Mouse (Mus musculus) thymus, adult 2 months (tissue): ENCODE measurements around the gene Acsf3. TPM values are rescaled to one million over a fixed set of nuclear protein-coding genes. Genes with fewer than 3 reads are reported as not detected.

Experiments
- DNase-seq: peaks from one replicate; pipeline ENCODE4 v3.0.0; 2021
- H3K27ac ChIP-seq: fragments of 200-500 bp; 2 replicates; pipeline ENCODE4 v1.5.1; 2012; ENCODE audit warnings: low read length, control low read depth; ENCODE audit not compliant: control insufficient read depth, insufficient read depth
- H3K27me3 ChIP-seq: fragments of 200-500 bp; 2 replicates; pipeline ENCODE4 v1.6.1; 2012; ENCODE audit warnings: mild to moderate bottlenecking, low read length, moderate library complexity, mixed read lengths; ENCODE audit not compliant: control insufficient read depth, insufficient read depth
- H3K36me3 ChIP-seq: fragments of 200-500 bp; 2 replicates; pipeline ENCODE4 v1.6.1; 2012; ENCODE audit warnings: mild to moderate bottlenecking, low read length, moderate library complexity; ENCODE audit not compliant: control insufficient read depth, insufficient read depth
- H3K4me1 ChIP-seq: fragments of 200-500 bp; replicated peaks from 2 replicates; pipeline ENCODE4 v1.6.1; 2012; ENCODE audit warnings: low read length; ENCODE audit not compliant: control insufficient read depth, insufficient read depth
- H3K4me3 ChIP-seq: fragments of 200-500 bp; 2 replicates; pipeline ENCODE4 v1.5.1; 2012; ENCODE audit warnings: mild to moderate bottlenecking, low read length, control low read depth, moderate library complexity; ENCODE audit not compliant: control insufficient read depth, insufficient read depth
- CTCF ChIP-seq: fragments of 200-500 bp; IDR thresholded peaks from 2 replicates; pipeline ENCODE4 v1.5.1; 2012; ENCODE audit warnings: mild to moderate bottlenecking, control low read depth, low read length, moderate library complexity, borderline replicate concordance; ENCODE audit not compliant: control insufficient read depth, poor library complexity, insufficient read depth; ENCODE audit errors: extremely low read depth
- POLR2A ChIP-seq: fragments of 200-500 bp; IDR thresholded peaks from 2 replicates; pipeline ENCODE4 v1.6.1; 2012; ENCODE audit warnings: mild to moderate bottlenecking, low read length, control low read depth, moderate library complexity; ENCODE audit not compliant: control insufficient read depth, poor library complexity, insufficient read depth; ENCODE audit errors: extremely low read depth
- WGBS: fragments of 180-500 bp; shearing (Covaris S2); methylation state at CpG from one replicate; pipeline ENCODE4 v1.1.7; 2018; 5-methylcytosine and 5-hydroxymethylcytosine counted together
- polyA plus RNA-seq: library from polyadenylated mRNA; depleted of rRNA; stranded (reverse); fragments of >200 nt; gene quantifications from 2 replicates; pipeline ENCODE4 v1.2.3, GENCODE M21; 2012

The Acsf3 gene
- polyA plus RNA-seq, 1 experiment, result 17.5 TPM

- Histone ChIP-seq H3K4me3 (no peak overlapping the region), H3K4me1 (peaks cover 32% of the 10 kb centered on the region)
These were observed 54.1 kb downstream of the Acsf3 start for GRCm38 (mm10) chr8:122829396-122829795.

GRCm38 (mm10) chr8:122830349-122831061, 55.2 kb downstream of the Acsf3 start:
- H3K27ac ChIP-seq, result no peak overlapping the region
- no peaks in the 10 kb centered on the region for H3K36me3 ChIP-seq
- no peaks in the 10 kb centered on the region for H3K27me3 ChIP-seq
- no peak overlapping the region for H3K4me3 ChIP-seq
- no peak for TF ChIP-seq POLR2A
- peak; percentile 94 for TF ChIP-seq CTCF
- DNase-seq, result peak; percentile 98
- 45% methylated on average over 8 of the region's 8 CpGs for WGBS
- H3K4me1 ChIP-seq, result peaks cover 21% of the 10 kb centered on the region

More at GRCm38 (mm10) chr8:122829396-122829795, 54.1 kb downstream of the Acsf3 start:
- H3K36me3 ChIP-seq, result no peaks in the 10 kb centered on the region
- DNase-seq, result no peak
- no peaks in the 10 kb centered on the region for H3K27me3 ChIP-seq
- H3K27ac ChIP-seq, result no peak overlapping the region
- no peak for TF ChIP-seq CTCF
- no peak for TF ChIP-seq POLR2A
- 94% methylated on average over 3 of the region's 3 CpGs for WGBS

- H3K4me1 ChIP-seq, result peaks cover 5% of the 10 kb centered on the region
- H3K4me3 ChIP-seq, result no peak overlapping the region
- TF ChIP-seq CTCF (no peak), POLR2A (no peak)
- no peak for DNase-seq
- no peaks in the 10 kb centered on the region for H3K36me3 ChIP-seq
- 95% methylated on average over 8 of the region's 8 CpGs for WGBS
- no peaks in the 10 kb centered on the region for H3K27me3 ChIP-seq
- H3K27ac ChIP-seq, result no peak overlapping the region
These were observed 59.1 kb downstream of the Acsf3 start for GRCm38 (mm10) chr8:122834416-122834815.

- Histone ChIP-seq H3K27ac (no peak overlapping the region), H3K36me3 (no peaks in the 10 kb centered on the region), H3K4me1 (peaks cover 8% of the 10 kb centered on the region), H3K27me3 (no peaks in the 10 kb centered on the region), H3K4me3 (no peak overlapping the region)
- TF ChIP-seq CTCF (peak; percentile 77; the same call in 1 of the 2 replicates), POLR2A (no peak)
- DNase-seq, result peak; percentile 72
- WGBS, result 22% methylated on average over 8 of the region's 8 CpGs
These were observed 59.7 kb downstream of the Acsf3 start for GRCm38 (mm10) chr8:122834971-122835370.

- Histone ChIP-seq H3K27me3 (no peaks in the 10 kb centered on the region), H3K36me3 (no peaks in the 10 kb centered on the region), H3K4me1 (peaks cover 5% of the 10 kb centered on the region), H3K27ac (no peak overlapping the region), H3K4me3 (no peak overlapping the region)
- WGBS, result 93% methylated on average over 12 of the region's 12 CpGs
- DNase-seq, result no peak
- TF ChIP-seq POLR2A (no peak), CTCF (no peak)
These were observed 60.9 kb downstream of the Acsf3 start for GRCm38 (mm10) chr8:122836199-122836598.

DNA sequence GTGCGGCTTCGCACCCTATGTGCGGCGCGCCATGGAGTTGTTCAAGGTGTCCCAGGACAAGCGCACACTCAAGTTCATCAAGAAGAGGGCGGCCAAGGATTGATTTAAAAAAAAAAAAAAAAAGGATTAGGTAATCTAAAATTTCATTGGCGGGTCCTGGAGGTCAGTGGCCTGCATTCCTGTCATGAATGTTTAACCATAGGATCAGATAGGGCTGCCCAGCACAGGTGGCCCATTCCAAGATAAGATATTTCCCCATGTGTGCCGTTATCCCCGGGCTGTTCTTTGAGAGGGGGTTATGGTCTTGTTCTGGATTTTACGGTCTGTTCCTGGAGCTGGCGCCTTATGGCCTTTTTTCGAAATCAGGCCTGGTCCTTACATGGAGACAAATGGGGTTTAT, 61.4 kb downstream of the Acsf3 start:
- Histone ChIP-seq H3K4me1 (peaks cover 5% of the 10 kb centered on the region), H3K27ac (no peak overlapping the region), H3K4me3 (no peak overlapping the region), H3K36me3 (no peaks in the 10 kb centered on the region), H3K27me3 (no peaks in the 10 kb centered on the region)
- 96% methylated on average over 13 of the region's 13 CpGs for WGBS
- TF ChIP-seq POLR2A (no peak), CTCF (no peak)
- DNase-seq, result no peak
